Mouse (Mus musculus) urinary bladder, postnatal 0 days (tissue): ENCODE data around the gene Ncbp3. TPM values are rescaled to one million over a fixed set of nuclear protein-coding genes. Genes with fewer than 3 reads are reported as not detected.

Experiments
- polyA plus RNA-seq: library from polyadenylated mRNA; unstranded; fragments of >200 nt; fragmentation: Nextera tagmentation; extraction: Ambion mirVana; gene quantifications from 2 replicates; pipeline ENCODE4 v1.2.1, GENCODE M21; 2015

Ncbp3 gene
- polyA plus RNA-seq, result 4.7 and 6.2 TPM in 2 replicates

DNA sequence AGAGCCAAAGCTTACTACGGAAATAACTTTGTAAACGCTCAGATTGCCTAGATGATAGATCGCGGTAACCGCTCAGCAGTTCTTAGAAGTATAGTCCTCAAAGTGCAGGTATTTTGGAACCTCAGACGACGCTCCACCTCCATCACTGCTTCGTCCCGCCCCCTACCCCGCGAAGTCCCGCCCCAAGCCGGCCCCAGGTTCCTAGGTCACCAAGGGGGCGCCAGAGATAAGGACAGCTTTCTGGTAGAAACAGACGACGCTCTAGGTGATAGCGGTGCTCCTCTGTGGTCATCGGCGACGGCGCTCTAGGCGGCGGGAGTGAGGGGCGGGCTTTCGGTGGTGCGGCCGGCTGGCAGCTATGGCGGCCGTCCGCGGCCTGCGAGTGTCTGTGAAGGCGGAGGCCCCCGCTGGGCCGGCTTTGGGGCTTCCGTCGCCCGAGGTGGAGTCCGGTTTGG lies at the start of gene Ncbp3:
Gene Ncbp3, plus strand, starts transcription at position 242 of the 455 bp plus-strand sequence.

DNA sequence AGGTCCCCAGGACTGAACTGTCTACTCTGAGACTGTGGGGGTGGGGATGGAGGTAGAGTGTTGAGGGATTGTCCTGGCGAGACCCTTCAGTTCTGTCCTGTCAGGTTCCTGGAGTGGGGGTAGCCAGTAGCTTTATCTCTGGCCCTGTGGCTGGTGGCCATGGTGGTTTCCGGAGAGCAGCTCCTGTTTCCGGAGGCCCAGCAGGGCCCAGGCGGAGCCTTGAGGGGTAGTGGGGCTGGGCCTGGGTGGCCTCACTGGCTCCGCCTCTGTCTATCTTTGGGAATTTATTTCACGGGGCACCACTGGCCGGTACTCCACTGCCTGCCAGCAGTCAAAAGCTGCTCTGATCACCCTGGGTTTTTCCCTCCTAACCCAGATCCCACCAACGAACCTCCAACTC lies 48.8 kb upstream of the Ncbp3 start, which contains the start of gene P2rx1:
Gene P2rx1, plus strand, starts transcription at position 333 of the 400 bp plus-strand sequence.

DNA sequence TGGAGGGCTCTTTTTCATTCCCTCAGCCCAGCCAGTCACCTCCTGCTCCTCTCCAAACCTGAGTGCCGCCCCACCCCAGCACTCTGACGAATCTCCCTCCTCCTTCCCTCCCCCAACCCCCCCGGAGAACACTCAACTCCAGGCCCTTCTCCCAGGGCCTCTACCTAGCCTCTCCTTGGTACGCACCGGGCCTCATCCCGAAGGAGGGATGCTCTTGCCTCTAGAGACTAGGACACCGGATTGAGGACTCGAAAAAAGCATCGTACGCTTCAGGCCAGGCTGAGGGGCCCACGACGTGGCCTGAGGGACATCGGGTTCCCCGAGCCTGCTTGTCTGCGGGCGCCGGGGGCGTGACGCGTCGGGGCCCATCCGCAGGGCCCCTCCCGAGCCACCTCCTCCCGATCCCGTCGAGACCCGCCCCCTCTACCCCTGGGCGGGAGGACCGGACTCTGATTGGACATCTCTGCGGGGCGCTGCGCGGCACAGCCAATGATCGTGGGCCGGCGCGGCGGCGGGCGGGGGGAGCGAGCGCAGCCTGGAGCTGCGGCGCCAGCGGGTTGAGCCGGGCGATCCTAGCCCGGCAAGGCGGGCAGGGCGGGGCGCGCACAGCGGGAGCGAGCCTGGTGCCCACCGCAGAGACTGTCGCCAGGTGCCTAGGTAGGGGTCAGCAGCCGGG lies 29.0 kb upstream of the Ncbp3 start, which contains the start of gene Camkk1:
Gene Camkk1, plus strand, starts transcription at position 538 of the 676 bp plus-strand sequence.

DNA sequence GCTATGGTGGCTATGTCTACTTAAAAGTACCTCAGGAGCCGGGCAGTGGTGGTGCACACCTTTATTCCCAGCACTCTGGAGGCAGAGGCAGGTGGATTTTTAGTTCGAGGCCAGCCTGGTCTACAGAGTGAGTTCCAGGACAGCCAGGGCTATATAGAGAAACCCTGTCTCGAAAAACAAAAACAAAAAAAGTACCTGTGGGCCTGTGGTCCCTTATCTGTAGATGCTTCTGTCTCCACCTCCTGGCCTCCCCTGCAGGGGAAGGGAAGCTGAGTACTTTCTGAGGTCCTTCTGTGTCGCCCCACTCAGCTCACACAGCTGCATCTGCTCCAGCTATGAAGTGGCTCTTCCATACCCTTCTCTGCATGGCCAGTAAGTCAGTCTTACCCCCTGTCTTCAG lies 42.7 kb downstream of the Ncbp3 start, which contains the start of gene Itgae:
Gene Itgae, plus strand, starts transcription at position 301 of the 400 bp plus-strand sequence.

DNA sequence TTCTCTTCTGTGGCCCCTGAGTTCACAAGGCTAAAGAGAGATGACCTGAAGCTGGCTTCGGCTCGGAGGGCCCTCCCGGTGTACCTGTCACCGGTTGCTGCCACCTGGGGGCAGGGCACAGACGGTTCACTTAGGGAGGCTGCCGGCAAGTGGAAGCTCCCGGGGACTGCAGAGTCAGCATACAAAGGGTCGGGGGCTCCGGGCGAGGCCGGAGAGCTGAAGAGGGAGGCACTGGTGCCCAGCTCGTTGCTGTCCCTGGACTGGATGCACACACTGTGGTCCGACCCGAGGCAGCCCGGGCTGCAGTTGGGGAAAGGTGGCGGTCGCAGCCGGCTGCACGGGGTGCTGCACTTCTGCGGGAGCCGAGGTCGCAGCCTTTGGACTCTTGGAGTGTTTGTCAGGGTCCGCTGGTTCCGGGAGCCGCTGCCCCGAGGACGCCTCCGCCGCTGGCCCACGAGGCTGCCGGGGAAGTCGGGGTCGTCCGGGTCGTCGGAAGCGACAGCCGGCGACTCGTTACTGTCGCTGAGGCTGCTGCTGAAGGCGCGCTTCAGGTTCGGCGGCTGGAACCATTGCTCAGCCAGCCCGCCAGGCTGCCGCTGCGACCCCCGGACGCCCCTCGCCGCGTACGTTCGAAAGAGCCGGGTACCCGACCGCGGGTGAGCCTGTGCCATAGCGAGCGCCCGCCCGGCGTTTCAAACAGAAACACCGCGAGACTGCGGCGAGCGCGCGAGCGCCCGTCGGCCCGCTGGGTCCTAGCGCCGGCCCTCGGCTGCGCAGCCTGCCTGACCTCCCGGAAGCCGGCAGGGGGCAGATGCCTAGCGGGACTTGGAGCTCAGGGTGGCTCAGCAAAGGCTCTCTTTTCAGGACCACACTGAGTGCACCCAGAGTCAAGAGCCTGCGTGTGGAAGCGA lies 90.3 kb downstream of the Ncbp3 start, which contains the start of gene Haspin:
Gene Haspin, minus strand, starts transcription at position 704 of the 911 bp plus-strand sequence.

Other genes starting within 250 kb of the Ncbp3 start
- gene Atp2a3, start 86.6 kb upstream of the Ncbp3 start, polyA plus RNA-seq, result 7.0 and 7.7 TPM in 2 replicates
- 446 and 462 TPM in 2 replicates for gene P2rx1, start 48.7 kb upstream of the Ncbp3 start, polyA plus RNA-seq
- gene Camkk1, start 28.8 kb upstream of the Ncbp3 start, polyA plus RNA-seq, result 9.4 TPM in 2 replicates
- 0.05 and 0.11 TPM in 2 replicates for gene Itgae, start 42.8 kb downstream of the Ncbp3 start, polyA plus RNA-seq
- 2.3 and 3.7 TPM in 2 replicates for gene Haspin, start 90.5 kb downstream of the Ncbp3 start, polyA plus RNA-seq
- 0.54 and 0.60 TPM in 2 replicates for gene P2rx5, start 112.6 kb downstream of the Ncbp3 start, polyA plus RNA-seq
- gene Emc6, start 129.3 kb downstream of the Ncbp3 start, polyA plus RNA-seq, result 102 and 107 TPM in 2 replicates
- gene Tax1bp3, start 129.3 kb downstream of the Ncbp3 start, polyA plus RNA-seq, result 182 and 189 TPM in 2 replicates
- gene Ctns, start 151.3 kb downstream of the Ncbp3 start, polyA plus RNA-seq, result 20.1 and 20.7 TPM in 2 replicates
- gene Shpk, start 151.7 kb downstream of the Ncbp3 start, polyA plus RNA-seq, result 3.7 and 4.0 TPM in 2 replicates
- not detected in 2 replicates for gene Trpv1, start 186.5 kb downstream of the Ncbp3 start, polyA plus RNA-seq
- 0.05 TPM in 2 replicates for gene Trpv3, start 219.6 kb downstream of the Ncbp3 start, polyA plus RNA-seq